Mouse (Mus musculus): ENCODE data around the gene Sox5.

DNA sequence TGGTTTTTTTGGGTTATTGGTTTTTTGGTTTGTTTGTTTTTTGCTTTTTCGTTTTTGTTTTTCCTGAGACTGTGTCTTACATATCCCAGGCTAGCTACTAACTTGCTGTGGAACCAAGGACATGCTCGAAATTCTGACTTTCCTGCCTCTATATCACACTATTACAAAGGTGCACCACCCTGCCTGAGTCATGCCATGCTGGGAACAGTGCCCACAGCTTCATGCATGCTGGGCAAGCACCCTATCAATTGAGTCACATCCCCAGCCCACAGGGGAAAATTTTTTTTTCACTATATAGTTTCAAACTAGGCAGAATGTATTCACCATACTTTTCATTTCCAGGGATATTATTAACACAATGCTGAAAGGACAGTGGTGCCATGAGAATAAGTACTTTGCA lies 8.8 kb downstream of the Sox5 start:
- TF ChIP-seq CTCF (IDR thresholded peaks at IDR 0.05; ENCODE audit: borderline replicate concordance, insufficient read depth, low read length): no peak
- TF ChIP-seq POLR2A (IDR thresholded peaks at IDR 0.05; ENCODE audit: low read depth, low read length): no peak

All from embryonic fibroblast, embryonic 13.5 days (primary cell).